Mouse (Mus musculus) midbrain, embryonic 10.5 days (tissue): ENCODE measurements around the gene Sez6l2. TPM values are rescaled to one million over a fixed set of nuclear protein-coding genes. Genes with fewer than 3 reads are reported as not detected.

Experiments used
- DNase-seq: peaks from one replicate; pipeline ENCODE4 v3.0.0-alpha.2; 2017; ENCODE audit warnings: low spot score
- H3K27ac ChIP-seq: fragments of 300-500 bp; sonication (generic); replicated peaks from 2 replicates; pipeline ENCODE4 v1.5.1; 2016; ENCODE audit warnings: mild to moderate bottlenecking
- H3K27me3 ChIP-seq: fragments of 300-500 bp; sonication (generic); 2 replicates; pipeline ENCODE4 v1.6.1; 2016; ENCODE audit warnings: low read depth, mild to moderate bottlenecking; ENCODE audit not compliant: poor library complexity, severe bottlenecking
- H3K36me3 ChIP-seq: fragments of 300-500 bp; sonication (generic); 2 replicates; pipeline ENCODE4 v1.6.1; 2016; ENCODE audit warnings: mild to moderate bottlenecking, moderate library complexity
- H3K4me1 ChIP-seq: fragments of 300-500 bp; sonication (generic); 2 replicates; pipeline ENCODE4 v1.6.1; 2016
- H3K4me3 ChIP-seq: fragments of 300-500 bp; sonication (generic); 2 replicates; pipeline ENCODE4 v1.5.1; 2016; ENCODE audit warnings: mild to moderate bottlenecking, moderate library complexity
- H3K9me3 ChIP-seq: fragments of 300-500 bp; sonication (generic); replicated peaks from 2 replicates; pipeline ENCODE4 v1.6.1; 2016; ENCODE audit warnings: mild to moderate bottlenecking
- WGBS: fragments of 180-500 bp; shearing (Covaris S2); methylation state at CpG from one replicate; pipeline ENCODE4 v1.1.7; 2016; 5-methylcytosine and 5-hydroxymethylcytosine counted together
- polyA plus RNA-seq: library from polyadenylated mRNA; unstranded; fragments of >200 nt; fragmentation: Nextera tagmentation; extraction: Ambion mirVana; gene quantifications from 2 replicates; pipeline ENCODE4 v1.2.1, GENCODE M21; 2016

Sez6l2 gene
- polyA plus RNA-seq, 1 experiment from 2014 or later: 2.0 TPM

- DNase-seq: no peak
- 38% methylated on average over 9 of the region's 9 CpGs for WGBS
- Histone ChIP-seq H3K9me3 (no peaks in the 10 kb centered on the region), H3K27ac (no peak overlapping the region), H3K4me1 (0 out of 2 replicates have a peak, but pooled peaks cover 2% of the 10 kb centered on the region), H3K27me3 (no peaks in the 10 kb centered on the region), H3K4me3 (no peak overlapping the region), H3K36me3 (peaks cover 1% of the 10 kb centered on the region)
These were observed 36.0 kb downstream of the Sez6l2 start for GRCm38 (mm10) chr7:126986319-126986718.

- WGBS: 75% methylated on average over 8 of the region's 8 CpGs
- peaks cover 5% of the 10 kb centered on the region for H3K4me1 ChIP-seq
- no peak for DNase-seq
- no peak overlapping the region for H3K27ac ChIP-seq
- H3K9me3 ChIP-seq: no peaks in the 10 kb centered on the region
- H3K4me3 ChIP-seq: no peak overlapping the region
- H3K27me3 ChIP-seq: no peaks in the 10 kb centered on the region
- H3K36me3 ChIP-seq: no peaks in the 10 kb centered on the region
These were observed 38.5 kb downstream of the Sez6l2 start for GRCm38 (mm10) chr7:126988816-126989215.

GRCm38 (mm10) chr7:126996449-126996848 lies 46.1 kb downstream of the Sez6l2 start:
- Histone ChIP-seq H3K9me3 (0 out of 2 replicates have a peak, but pooled peaks cover 2% of the 10 kb centered on the region), H3K27me3 (no peaks in the 10 kb centered on the region), H3K27ac (no peak overlapping the region), H3K36me3 (no peaks in the 10 kb centered on the region), H3K4me3 (no peak overlapping the region), H3K4me1 (peaks cover 3% of the 10 kb centered on the region)
- no peak for DNase-seq
- 82% methylated on average over 4 of the region's 4 CpGs for WGBS

GRCm38 (mm10) chr7:126999568-126999967 lies 49.2 kb downstream of the Sez6l2 start:
- 87% methylated on average over 10 of the region's 10 CpGs for WGBS
- Histone ChIP-seq H3K36me3 (no peaks in the 10 kb centered on the region), H3K4me1 (no peaks in the 10 kb centered on the region), H3K27me3 (no peaks in the 10 kb centered on the region), H3K27ac (no peak overlapping the region), H3K9me3 (0 out of 2 replicates have a peak, but pooled peaks cover 2% of the 10 kb centered on the region), H3K4me3 (no peak overlapping the region)
- no peak for DNase-seq

- peaks cover 4% of the 10 kb centered on the region for H3K4me1 ChIP-seq
- WGBS: 92% methylated on average over 5 of the region's 5 CpGs
- no peak for DNase-seq
These were observed 53.3 kb downstream of the Sez6l2 start for GRCm38 (mm10) chr7:127003620-127004019.

GRCm38 (mm10) chr7:127004122-127004875 lies 53.9 kb downstream of the Sez6l2 start:
- WGBS: 89% methylated on average over 4 of the region's 4 CpGs
- Histone ChIP-seq H3K4me3 (no peak overlapping the region), H3K27me3 (no peaks in the 10 kb centered on the region), H3K4me1 (peaks cover 10% of the 10 kb centered on the region), H3K9me3 (no peaks in the 10 kb centered on the region), H3K36me3 (no peaks in the 10 kb centered on the region), H3K27ac (no peak overlapping the region)
- no peak for DNase-seq

More at GRCm38 (mm10) chr7:127003620-127004019, 53.3 kb downstream of the Sez6l2 start:
- no peak overlapping the region for H3K4me3 ChIP-seq
- H3K27me3 ChIP-seq: no peaks in the 10 kb centered on the region
- no peaks in the 10 kb centered on the region for H3K36me3 ChIP-seq
- H3K9me3 ChIP-seq: no peaks in the 10 kb centered on the region
- H3K27ac ChIP-seq: no peak overlapping the region

- Histone ChIP-seq H3K27me3 (no peaks in the 10 kb centered on the region), H3K4me1 (peaks cover 15% of the 10 kb centered on the region), H3K36me3 (peaks cover 13% of the 10 kb centered on the region), H3K9me3 (no peaks in the 10 kb centered on the region), H3K27ac (no peak overlapping the region), H3K4me3 (no peak overlapping the region)
- 85% methylated on average over 6 of the region's 6 CpGs for WGBS
- no peak for DNase-seq
These were observed 57.1 kb downstream of the Sez6l2 start for GRCm38 (mm10) chr7:127007313-127008024.

GRCm38 (mm10) chr7:127008239-127009019 lies 58.1 kb downstream of the Sez6l2 start:
- Histone ChIP-seq H3K36me3 (peaks cover 22% of the 10 kb centered on the region), H3K27me3 (no peaks in the 10 kb centered on the region), H3K27ac (peak overlapping the region; percentile 75), H3K4me3 (no peak overlapping the region), H3K9me3 (no peaks in the 10 kb centered on the region), H3K4me1 (peaks cover 15% of the 10 kb centered on the region)
- 79% methylated on average over 9 of the region's 9 CpGs for WGBS
- DNase-seq: no peak

- DNase-seq: no peak
- H3K9me3 ChIP-seq: no peaks in the 10 kb centered on the region
- WGBS: 86% methylated on average over 17 of the region's 17 CpGs
- no peaks in the 10 kb centered on the region for H3K27me3 ChIP-seq
- H3K4me1 ChIP-seq: peaks cover 22% of the 10 kb centered on the region
- H3K4me3 ChIP-seq: no peak overlapping the region
- H3K36me3 ChIP-seq: peaks cover 33% of the 10 kb centered on the region
- H3K27ac ChIP-seq: peak overlapping the region; percentile 75
These were observed 59.1 kb downstream of the Sez6l2 start for GRCm38 (mm10) chr7:127009307-127010085.

- 98% methylated on average over 2 of the region's 2 CpGs for WGBS
- Histone ChIP-seq H3K27ac (no peak overlapping the region), H3K36me3 (peaks cover 47% of the 10 kb centered on the region)
These were observed 60.7 kb downstream of the Sez6l2 start for GRCm38 (mm10) chr7:127011051-127011450.

GRCm38 (mm10) chr7:127011717-127012116 lies 61.4 kb downstream of the Sez6l2 start:
- Histone ChIP-seq H3K27ac (peak overlapping the region; percentile 10; the same call in 1 of the 2 replicates), H3K9me3 (no peaks in the 10 kb centered on the region), H3K4me1 (peaks cover 44% of the 10 kb centered on the region), H3K27me3 (no peaks in the 10 kb centered on the region), H3K4me3 (no peak overlapping the region), H3K36me3 (peaks cover 47% of the 10 kb centered on the region)
- DNase-seq: no peak
- 70% methylated on average over 2 of the region's 2 CpGs for WGBS

More at GRCm38 (mm10) chr7:127011051-127011450, 60.7 kb downstream of the Sez6l2 start:
- H3K4me3 ChIP-seq: no peak overlapping the region
- H3K4me1 ChIP-seq: peaks cover 38% of the 10 kb centered on the region
- H3K27me3 ChIP-seq: no peaks in the 10 kb centered on the region
- no peaks in the 10 kb centered on the region for H3K9me3 ChIP-seq
- DNase-seq: no peak

- no peaks in the 10 kb centered on the region for H3K9me3 ChIP-seq
- WGBS: 90% methylated on average over 6 of the region's 6 CpGs
- no peaks in the 10 kb centered on the region for H3K27me3 ChIP-seq
- DNase-seq: no peak
- peaks cover 47% of the 10 kb centered on the region for H3K36me3 ChIP-seq
- H3K4me3 ChIP-seq: no peak overlapping the region
- H3K27ac ChIP-seq: no peak overlapping the region
- peaks cover 50% of the 10 kb centered on the region for H3K4me1 ChIP-seq
These were observed 62.0 kb downstream of the Sez6l2 start for GRCm38 (mm10) chr7:127012374-127012773.
